Mouse (Mus musculus): ENCODE measurements around the gene Cherp. TPM values are rescaled to one million over a fixed set of nuclear protein-coding genes. Genes with fewer than 3 reads are reported as not detected.

Cherp gene
- 39.3 and 67.4 TPM in 2 replicates for polyA plus RNA-seq (2012; rRNA removed; ENCODE audit: low replicate concordance)

GRCm38 (mm10) chr8:72474826-72475546 is at the start of gene Cherp:
Gene Cherp, minus strand, starts transcription at chr8:72475226.

GRCm38 (mm10) chr8:72491680-72492621 is 16.9 kb upstream of the Cherp start, which contains the start of gene Slc35e1:
Gene Slc35e1, minus strand, starts transcription at chr8:72492614.

GRCm38 (mm10) chr8:72443338-72443993 is 31.6 kb downstream of the Cherp start, which contains the start of the genes Calr3 and 1700030K09Rik:
Gene Calr3, minus strand, starts transcription at chr8:72443870.
Gene 1700030K09Rik, plus strand, starts transcription at chr8:72443880.

GRCm38 (mm10) chr8:72421362-72422335 is 53.4 kb downstream of the Cherp start, which contains the start of gene Eps15l1:
Gene Eps15l1, minus strand, starts transcription at chr8:72421460.

Other genes starting within 250 kb of the Cherp start
- gene Ap1m1, start 235.2 kb downstream of the Cherp start, polyA plus RNA-seq (2012; rRNA removed; ENCODE audit: low replicate concordance) = 87.1 and 87.7 TPM in 2 replicates
- gene Gm10282, start 170.0 kb downstream of the Cherp start, polyA plus RNA-seq (2012; rRNA removed; ENCODE audit: low replicate concordance) = 0.70 and 1.5 TPM in 2 replicates
- gene Klf2, start 156.2 kb downstream of the Cherp start, polyA plus RNA-seq (2012; rRNA removed; ENCODE audit: low replicate concordance) = 40.6 and 287 TPM in 2 replicates
- gene Eps15l1, start 53.8 kb downstream of the Cherp start, polyA plus RNA-seq (2012; rRNA removed; ENCODE audit: low replicate concordance) = 34.9 and 54.3 TPM in 2 replicates
- gene Calr3, start 31.4 kb downstream of the Cherp start, polyA plus RNA-seq (2012; rRNA removed; ENCODE audit: low replicate concordance) = 0.32 and 0.99 TPM in 2 replicates
- 7.1 and 11.2 TPM in 2 replicates for gene 1700030K09Rik, start 31.3 kb downstream of the Cherp start, polyA plus RNA-seq (2012; rRNA removed; ENCODE audit: low replicate concordance)
- 87.1 and 87.8 TPM in 2 replicates for gene Slc35e1, start 17.4 kb upstream of the Cherp start, polyA plus RNA-seq (2012; rRNA removed; ENCODE audit: low replicate concordance)
- gene Med26, start 73.0 kb upstream of the Cherp start, polyA plus RNA-seq (2012; rRNA removed; ENCODE audit: low replicate concordance) = 9.3 and 19.0 TPM in 2 replicates
- gene Smim7, start 95.9 kb upstream of the Cherp start, polyA plus RNA-seq (2012; rRNA removed; ENCODE audit: low replicate concordance) = 41.1 and 63.8 TPM in 2 replicates
- 12.4 and 469 TPM in 2 replicates for gene Tmem38a, start 96.8 kb upstream of the Cherp start, polyA plus RNA-seq (2012; rRNA removed; ENCODE audit: low replicate concordance)
- gene Nwd1, start 171.5 kb upstream of the Cherp start, polyA plus RNA-seq (2012; rRNA removed; ENCODE audit: low replicate concordance) = 0.04 and 0.07 TPM in 2 replicates
- 121 and 146 TPM in 2 replicates for gene Sin3b, start 248.1 kb upstream of the Cherp start, polyA plus RNA-seq (2012; rRNA removed; ENCODE audit: low replicate concordance)